Mouse (Mus musculus): ENCODE measurements at regions not wholly inside any gene's neighbourhood (a gene's known extent, or its start where the extent isn't known, plus 50 kb on each side); places are given as distances from the start of the nearest gene placed in this dataset.

DNA sequence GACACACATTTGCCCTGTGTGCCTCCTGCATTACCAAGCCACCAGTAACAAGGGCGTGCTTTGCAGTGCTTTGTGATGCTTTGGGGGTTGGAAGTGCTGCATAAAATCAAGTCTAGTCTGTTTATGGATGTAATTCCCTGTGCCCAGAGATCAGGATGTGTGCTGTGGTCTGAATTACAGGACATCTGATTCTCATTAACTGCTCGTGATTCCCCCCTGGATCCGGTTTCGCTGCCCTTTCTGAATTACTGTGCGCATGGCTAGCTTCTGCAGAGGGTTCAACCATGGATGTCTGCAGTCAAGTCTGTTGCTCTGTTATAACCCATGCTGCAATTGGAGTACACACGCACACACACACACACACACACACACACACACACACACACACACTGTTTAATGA lies 52.5 kb upstream of the Magi1 start:
- DNase-seq, result no peak
